Mouse (Mus musculus) T-helper 1 cell (primary cell): Measurements from ENCODE around the gene Casp2.

Source experiments
- in situ Hi-C: fragments of 300-600 bp; cut with MboI, MseI; formaldehyde crosslinking; loops from one replicate; pipeline ENCODE4 v1.15.1; 2025; ENCODE audit warnings: high pct_unique_total_duplicates

Gene Casp2

GRCm38 (mm10) chr6:42270817-42271216 lies 6.0 kb downstream of the Casp2 start:
- in situ Hi-C loops = no loop called here

GRCm38 (mm10) chr6:42276151-42276550 lies 11.4 kb downstream of the Casp2 start:
- in situ Hi-C loops = no loop called here

GRCm38 (mm10) chr6:42282865-42283528 lies 18.2 kb downstream of the Casp2 start:
- in situ Hi-C loops = no loop called here

- in situ Hi-C loops = no loop called here
Measured at GRCm38 (mm10) chr6:42286448-42286847, 21.7 kb downstream of the Casp2 start, which contains the start of gene Clcn1. Clcn1 (plus strand) TSS chr6:42286685.

- in situ Hi-C loops = no loop called here
Measured at GRCm38 (mm10) chr6:42287562-42287961, 22.8 kb downstream of the Casp2 start.

- in situ Hi-C loops = no loop called here
Measured at GRCm38 (mm10) chr6:42293327-42293726, 28.5 kb downstream of the Casp2 start.

- in situ Hi-C loops = no loop called here
Measured at GRCm38 (mm10) chr6:42295549-42296094, 30.8 kb downstream of the Casp2 start.

- in situ Hi-C loops = no loop called here
Measured at GRCm38 (mm10) chr6:42299362-42299761, 34.6 kb downstream of the Casp2 start.

GRCm38 (mm10) chr6:42309816-42310378 lies 45.1 kb downstream of the Casp2 start:
- in situ Hi-C loops = loop anchor here (10.0 kb wide), 1 partner anchor 275 kb away; no protein-coding TSS in a partner anchor

- in situ Hi-C loops = loop anchor here (10.0 kb wide), 1 partner anchor 274 kb away; no protein-coding TSS in a partner anchor
Measured at GRCm38 (mm10) chr6:42310427-42311053, 45.8 kb downstream of the Casp2 start.

- in situ Hi-C loops = loop anchor here (10.0 kb wide), 1 partner anchor 267 kb away; no protein-coding TSS in a partner anchor
Measured at GRCm38 (mm10) chr6:42318293-42318692, 53.5 kb downstream of the Casp2 start.

GRCm38 (mm10) chr6:42323371-42324066 lies 58.7 kb downstream of the Casp2 start:
- in situ Hi-C loops = loop anchor here (5.0 kb wide), 1 partner anchor 76 kb away; the partner anchor contains the start of gene Gstk1

- in situ Hi-C loops = loop anchor here (5.0 kb wide), 1 partner anchor 77 kb away; the partner anchor contains the start of gene Gstk1
Measured at GRCm38 (mm10) chr6:42324067-42324481, 59.3 kb downstream of the Casp2 start.

- in situ Hi-C loops = loop anchor here (5.0 kb wide), 1 partner anchor 77 kb away; the partner anchor contains the start of gene Gstk1
Measured at GRCm38 (mm10) chr6:42324482-42325267, 59.9 kb downstream of the Casp2 start, which contains the start of gene Fam131b. Fam131b (minus strand) TSS chr6:42324643.

GRCm38 (mm10) chr6:42325268-42325609 lies 60.5 kb downstream of the Casp2 start:
- in situ Hi-C loops = no loop called here

GRCm38 (mm10) chr6:42326509-42326908 lies 61.7 kb downstream of the Casp2 start:
- in situ Hi-C loops = no loop called here

GRCm38 (mm10) chr6:42328757-42329156 lies 64.0 kb downstream of the Casp2 start:
- in situ Hi-C loops = no loop called here

- in situ Hi-C loops = no loop called here
Measured at GRCm38 (mm10) chr6:42330216-42330615, 65.4 kb downstream of the Casp2 start.

- in situ Hi-C loops = no loop called here
Measured at GRCm38 (mm10) chr6:42330946-42331345, 66.2 kb downstream of the Casp2 start.
